Mouse (Mus musculus) G1E (cell line): Measurements from ENCODE around the gene Gcn1l1. TPM values are rescaled to one million over a fixed set of nuclear protein-coding genes. Genes with fewer than 3 reads are reported as not detected.

Experiments
- ATAC-seq: 2 replicates; pipeline ENCODE4 v1.8.0; 2016; ENCODE audit warnings: mild to moderate bottlenecking; ENCODE audit not compliant: insufficient number of reproducible peaks, poor library complexity, low FRiP score, severe bottlenecking; ENCODE audit errors: extremely low read depth
- DNase-seq: peaks from one replicate; pipeline ENCODE4 v3.0.0; 2012; ENCODE audit warnings: low spot score
- H3K27me3 ChIP-seq: 2 replicates; pipeline ENCODE4 v1.6.1; 2012; ENCODE audit warnings: mild to moderate bottlenecking, low read length, inconsistent platforms; ENCODE audit not compliant: insufficient read depth
- H3K36me3 ChIP-seq: replicated peaks from 2 replicates; pipeline ENCODE3; 2012; ENCODE audit warnings: mild to moderate bottlenecking, inconsistent platforms
- H3K4me1 ChIP-seq: 2 replicates; pipeline ENCODE4 v1.6.1; 2012; ENCODE audit warnings: low read depth, low read length, inconsistent platforms, mixed read lengths; ENCODE audit not compliant: insufficient read depth
- H3K4me3 ChIP-seq: 2 replicates; pipeline ENCODE4 v1.5.1; 2012; ENCODE audit warnings: low read depth, mild to moderate bottlenecking, inconsistent platforms, low read length, moderate library complexity, mixed read lengths
- H3K9me3 ChIP-seq: replicated peaks from 2 replicates; pipeline ENCODE4 v1.6.1; 2012; ENCODE audit warnings: inconsistent platforms
- CTCF ChIP-seq: IDR thresholded peaks from 2 replicates; pipeline ENCODE4 v1.5.1; 2012; ENCODE audit warnings: low read depth, low read length, inconsistent platforms, mixed read lengths
- GATA1 ChIP-seq: IDR thresholded peaks from 2 replicates; pipeline ENCODE4 v1.6.1; 2012; ENCODE audit warnings: borderline replicate concordance, low read length, inconsistent platforms, mixed read lengths
- GATA2 ChIP-seq: IDR thresholded peaks from 2 replicates; pipeline ENCODE4 v1.6.1; 2012; ENCODE audit warnings: low read depth, low read length, inconsistent platforms, borderline replicate concordance
- POLR2AphosphoS5 ChIP-seq: IDR thresholded peaks from 2 replicates; pipeline ENCODE4 v1.6.1; 2012; ENCODE audit warnings: low read depth, low read length, inconsistent platforms; ENCODE audit not compliant: insufficient replicate concordance
- TAL1 ChIP-seq: conservative IDR thresholded peaks from 2 replicates; pipeline ENCODE4 v1.6.1; 2012; ENCODE audit warnings: low read depth, low read length, inconsistent platforms, mixed read lengths
- polyA plus RNA-seq: library from polyadenylated mRNA; stranded (reverse); fragments of >175 nt; gene quantifications from 2 replicates; pipeline ENCODE4 v1.2.3, GENCODE M21; 2012
- total RNA-seq, 2 experiments: library from RNA; stranded (forward) in 1 of 2; stranded (reverse) in 1 of 2; fragments of 200-1000 nt in 1 of 2; fragments of >200 nt in 1 of 2; fragmentation: Nextera tagmentation in 1 of 2; gene quantifications; 2 replicates each; pipeline ENCODE4 v1.2.3; 2014 to 2017

Gcn1l1 gene
- total and polyA plus RNA-seq, 3 experiments, result 44.6 to 158 (median 96.0) TPM

DNA sequence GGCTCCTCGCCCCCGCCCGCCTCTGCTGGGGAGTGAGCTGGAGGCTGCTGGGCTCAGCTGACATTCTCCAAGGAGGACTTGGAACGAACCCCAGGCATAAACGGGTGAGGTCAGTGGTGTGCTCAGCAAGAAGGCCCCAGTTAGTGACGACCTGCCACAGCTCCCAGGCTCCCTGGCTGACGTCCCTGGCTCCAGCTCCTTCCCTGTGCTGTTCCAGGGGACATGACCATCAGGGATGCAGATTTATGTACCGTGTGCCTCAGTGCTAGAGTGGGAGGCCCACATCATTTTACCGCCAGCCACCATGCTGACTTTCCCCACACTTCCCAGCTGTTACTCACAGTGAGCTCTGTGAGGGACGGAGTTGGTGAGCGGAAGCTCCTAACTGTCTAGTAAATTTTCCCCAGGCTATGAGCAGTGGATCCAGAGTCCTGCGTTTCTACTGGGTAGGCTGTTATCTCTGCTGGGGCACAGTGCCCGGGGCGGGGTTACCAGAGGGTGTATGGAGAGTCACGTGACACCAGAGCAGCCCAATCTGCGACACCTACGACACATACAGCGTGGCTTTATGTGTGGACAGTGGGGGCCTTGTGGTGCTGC is 33.3 kb upstream of the Gcn1l1 start:
- Histone ChIP-seq H3K9me3 (no peaks in the 10 kb centered on the region), H3K4me1 (peaks cover 74% of the 10 kb centered on the region), H3K27me3 (peaks cover 4% of the 10 kb centered on the region; the same call in 1 of the 2 replicates), H3K4me3 (peak overlapping the region; percentile 66; the same call in 1 of the 2 replicates), H3K36me3 (peaks cover 18% of the 10 kb centered on the region)
- DNase-seq, result peak; percentile 94
- ATAC-seq, result peak; percentile 88
- no peak for TF ChIP-seq GATA2
- no peak for TF ChIP-seq CTCF
- TF ChIP-seq POLR2AphosphoS5, result no peak

DNA sequence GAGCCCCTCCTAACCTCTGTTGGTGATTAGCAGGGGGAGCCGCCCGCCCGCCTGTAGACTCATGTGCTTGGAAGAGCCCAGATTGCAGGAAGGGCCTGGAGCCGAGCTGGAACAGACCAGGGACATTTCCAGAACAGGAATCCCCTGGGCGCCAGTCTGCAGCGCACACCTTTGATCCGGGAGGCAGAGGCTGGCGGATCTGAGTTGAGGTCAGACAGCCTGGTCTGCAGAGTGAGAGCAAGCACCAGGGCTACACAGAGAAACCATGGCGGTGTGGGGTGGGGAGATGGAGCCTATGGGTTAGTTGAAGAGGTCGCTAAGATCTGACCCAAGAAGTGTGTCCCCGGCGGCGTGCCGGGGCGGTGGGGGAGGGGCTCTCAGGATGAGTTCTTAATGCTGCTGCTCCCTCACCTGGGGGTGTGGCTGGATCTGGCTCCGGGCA is 30.7 kb upstream of the Gcn1l1 start:
- H3K9me3 ChIP-seq, result no peaks in the 10 kb centered on the region
- ATAC-seq (no peak), DNase-seq (no peak)
- peaks cover 88% of the 10 kb centered on the region for H3K4me1 ChIP-seq
- peaks cover 7% of the 10 kb centered on the region for H3K36me3 ChIP-seq
- TF ChIP-seq CTCF, result no peak
- H3K27me3 ChIP-seq, result peaks cover 6% of the 10 kb centered on the region; the same call in 1 of the 2 replicates
- peak overlapping the region; percentile 24; the same call in 1 of the 2 replicates for H3K4me3 ChIP-seq

DNA sequence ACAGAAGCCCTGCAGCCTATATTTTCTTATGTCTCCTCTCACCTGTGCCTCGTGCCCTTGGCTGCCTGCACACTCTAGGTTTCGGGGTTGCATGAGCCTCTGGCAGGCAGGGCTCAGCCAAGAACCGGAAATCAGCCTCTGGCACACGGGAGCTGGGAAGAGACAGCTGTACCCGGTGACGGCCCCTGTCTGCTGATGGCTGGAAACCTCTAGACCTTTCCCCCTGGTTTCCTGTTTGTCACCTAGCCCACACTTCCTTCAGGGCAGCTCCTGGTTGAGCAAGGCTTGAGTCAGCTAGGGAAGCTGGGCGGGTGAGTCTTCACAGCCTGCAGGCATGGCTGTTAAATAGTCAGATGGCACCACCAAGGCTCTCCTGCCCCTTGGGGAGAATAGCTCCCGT is 30.2 kb upstream of the Gcn1l1 start:
- DNase-seq (no peak), ATAC-seq (no peak)
- Histone ChIP-seq H3K4me1 (peaks cover 83% of the 10 kb centered on the region), H3K27me3 (peaks cover 6% of the 10 kb centered on the region; the same call in 1 of the 2 replicates), H3K36me3 (peaks cover 5% of the 10 kb centered on the region), H3K9me3 (no peaks in the 10 kb centered on the region), H3K4me3 (no peak overlapping the region; the same call in 1 of the 2 replicates)
- TF ChIP-seq TAL1 (no peak), GATA2 (no peak), CTCF (no peak), GATA1 (no peak), POLR2AphosphoS5 (no peak)

DNA sequence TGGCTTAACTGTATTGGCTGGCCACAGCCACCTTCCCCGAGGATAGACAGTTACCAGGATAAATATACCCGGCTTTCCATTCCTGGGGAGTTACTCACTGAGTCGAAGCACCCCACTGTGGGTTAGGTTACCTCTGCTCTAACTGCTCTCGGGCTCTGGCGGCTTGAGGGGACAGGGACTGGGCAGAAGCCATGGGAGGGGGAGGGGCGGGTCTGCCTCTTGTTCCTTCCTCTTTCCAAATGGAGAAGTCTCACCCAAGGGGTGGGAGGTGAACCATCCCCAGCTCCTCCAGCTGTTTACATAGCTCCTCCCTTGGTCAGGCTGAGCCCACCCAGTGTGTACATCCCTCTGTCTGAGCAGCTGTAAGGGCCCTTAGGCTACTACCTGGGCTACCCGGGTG is 29.4 kb upstream of the Gcn1l1 start:
- TF ChIP-seq CTCF (no peak), TAL1 (no peak), POLR2AphosphoS5 (no peak), GATA2 (no peak), GATA1 (no peak)
- H3K4me3 ChIP-seq, result no peak overlapping the region
- H3K27me3 ChIP-seq, result peaks cover 6% of the 10 kb centered on the region; the same call in 1 of the 2 replicates
- H3K36me3 ChIP-seq, result peaks cover 5% of the 10 kb centered on the region
- H3K9me3 ChIP-seq, result no peaks in the 10 kb centered on the region
- DNase-seq (peak; percentile 70), ATAC-seq (no peak)
- H3K4me1 ChIP-seq, result peaks cover 75% of the 10 kb centered on the region

DNA sequence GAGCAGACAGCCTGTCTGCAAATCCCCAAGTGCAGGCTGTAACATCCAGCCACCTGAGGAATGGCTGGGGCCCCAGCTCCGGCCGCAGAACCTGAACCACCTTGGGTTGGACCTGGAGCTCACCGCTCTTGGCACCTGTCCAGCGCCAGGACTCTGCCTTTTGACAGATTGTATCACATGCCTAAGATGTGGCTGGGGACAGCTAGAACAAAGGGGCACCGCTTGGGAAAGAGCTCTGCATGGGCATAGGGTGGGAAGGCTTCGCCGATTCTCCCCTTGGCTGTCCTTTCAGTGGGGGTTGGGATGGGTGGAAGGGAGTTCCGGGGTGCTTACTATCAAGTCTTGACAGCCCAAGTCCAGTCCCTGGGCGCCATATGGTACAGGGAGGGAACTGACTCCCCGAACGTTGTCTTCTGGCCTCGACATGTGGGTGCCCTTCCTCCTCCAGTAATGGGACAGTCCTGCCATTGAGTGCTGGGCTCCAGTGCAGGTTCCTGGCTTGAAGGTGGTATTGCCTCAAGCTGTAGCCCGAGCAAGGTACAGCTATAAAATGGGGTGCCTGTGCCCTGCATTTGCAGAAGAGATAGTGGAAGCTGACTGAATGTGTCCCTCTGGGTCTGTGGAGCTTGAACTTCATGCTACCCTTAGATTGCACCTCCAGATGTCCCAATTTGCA is 26.9 kb upstream of the Gcn1l1 start:
- Histone ChIP-seq H3K27me3 (peaks cover 14% of the 10 kb centered on the region; the same call in 1 of the 2 replicates), H3K9me3 (no peaks in the 10 kb centered on the region), H3K4me1 (peaks cover 57% of the 10 kb centered on the region), H3K4me3 (peak overlapping the region; percentile 41; the same call in 1 of the 2 replicates), H3K36me3 (peaks cover 5% of the 10 kb centered on the region)
- ATAC-seq (no peak), DNase-seq (no peak)
- TF ChIP-seq POLR2AphosphoS5 (no peak), GATA1 (no peak), CTCF (no peak), GATA2 (no peak), TAL1 (no peak)

DNA sequence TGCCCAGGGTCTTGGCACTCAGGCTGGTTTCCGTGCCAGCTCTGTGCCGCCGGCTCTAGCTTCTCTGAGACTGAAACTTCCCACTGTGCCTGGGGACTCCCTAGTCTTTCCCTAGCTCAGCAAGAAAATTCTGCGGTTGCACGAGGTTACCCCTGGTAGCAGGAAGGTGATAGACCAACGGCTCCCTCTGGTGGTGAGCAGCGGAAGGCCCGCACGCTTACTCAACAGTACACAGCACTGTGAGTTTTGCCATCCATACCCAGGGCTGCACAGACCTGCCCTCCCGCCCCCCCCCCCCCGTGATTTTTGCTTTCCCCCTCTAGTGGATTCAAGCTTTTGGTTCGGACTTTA is 26.4 kb upstream of the Gcn1l1 start:
- Histone ChIP-seq H3K27me3 (peaks cover 14% of the 10 kb centered on the region; the same call in 1 of the 2 replicates), H3K4me3 (peak overlapping the region; percentile 41; the same call in 1 of the 2 replicates), H3K4me1 (peaks cover 56% of the 10 kb centered on the region), H3K36me3 (peaks cover under 1% of the 10 kb centered on the region), H3K9me3 (no peaks in the 10 kb centered on the region)
- peak; percentile 65; the same call in 1 of the 2 replicates for ATAC-seq
- peak; percentile 93 for TF ChIP-seq CTCF
- no peak for TF ChIP-seq GATA2
- DNase-seq, result peak; percentile 82
